Mouse (Mus musculus) heart, postnatal 0 days (tissue): Measurements from ENCODE around the gene Catsper2. TPM values are rescaled to one million over a fixed set of nuclear protein-coding genes. Genes with fewer than 3 reads are reported as not detected.

Experiments
- ATAC-seq: fragments of 200-750 bp; cut with Nextera tagmentation; 2 replicates; pipeline ENCODE4 v1.8.0; 2017; ENCODE audit warnings: low read depth, moderate number of reproducible peaks, moderate library complexity; ENCODE audit not compliant: insufficient read depth
- DNase-seq: peaks from one replicate; pipeline ENCODE4 v3.0.0-alpha.2; 2016; ENCODE audit warnings: low spot score
- H3K27ac ChIP-seq: fragments of 300-500 bp; sonication (generic); 2 replicates; pipeline ENCODE4 v1.5.1; 2014; ENCODE audit warnings: low read depth, mild to moderate bottlenecking
- H3K27me3 ChIP-seq: fragments of 300-500 bp; sonication (generic); 2 replicates; pipeline ENCODE4 v1.6.1; 2014; ENCODE audit warnings: low read length, mixed read lengths; ENCODE audit not compliant: control insufficient read depth, insufficient read depth
- H3K36me3 ChIP-seq: fragments of 300-500 bp; sonication (generic); replicated peaks from 2 replicates; pipeline ENCODE4 v1.6.1; 2014; ENCODE audit warnings: low read length, mixed read lengths; ENCODE audit not compliant: control insufficient read depth, insufficient read depth
- H3K4me1 ChIP-seq: fragments of 300-500 bp; sonication (generic); 2 replicates; pipeline ENCODE4 v1.6.1; 2014; ENCODE audit warnings: antibody characterized with exemption; ENCODE audit not compliant: control insufficient read depth, insufficient read depth
- H3K4me2 ChIP-seq: fragments of 300-500 bp; sonication (generic); 2 replicates; pipeline ENCODE4 v1.6.1; 2014; ENCODE audit warnings: low read depth, mild to moderate bottlenecking, low read length, moderate library complexity
- H3K4me3 ChIP-seq: fragments of 300-500 bp; sonication (generic); 2 replicates; pipeline ENCODE4 v1.5.1; 2014; ENCODE audit warnings: low read depth, low read length
- H3K9ac ChIP-seq: fragments of 300-500 bp; sonication (generic); replicated peaks from 2 replicates; pipeline ENCODE4 v1.6.1; 2014; ENCODE audit warnings: low read depth, low read length, mixed read lengths
- H3K9me3 ChIP-seq: fragments of 300-500 bp; sonication (generic); replicated peaks from 2 replicates; pipeline ENCODE4 v1.6.1; 2016; ENCODE audit warnings: low read length; ENCODE audit not compliant: control insufficient read depth
- CTCF ChIP-seq: IDR thresholded peaks from 2 replicates; pipeline ENCODE4 v1.5.1; 2016; ENCODE audit warnings: antibody characterized with exemption, control low read depth, low read depth
- EP300 ChIP-seq: IDR thresholded peaks from 2 replicates; pipeline ENCODE4 v1.6.1; 2016; ENCODE audit warnings: antibody characterized with exemption, low read depth
- WGBS: fragments of 180-500 bp; shearing (Covaris S2); extraction: QIAGEN DNeasy Blood & Tissue Kit; methylation state at CpG from one replicate; pipeline ENCODE4 v1.1.7; 2014; 5-methylcytosine and 5-hydroxymethylcytosine counted together
- polyA plus RNA-seq: library from polyadenylated mRNA; unstranded; fragments of >200 nt; fragmentation: Nextera tagmentation; extraction: Ambion mirVana; gene quantifications from 2 replicates; pipeline ENCODE4 v1.2.1, GENCODE M21; 2015
- total RNA-seq: library from RNA; depleted of rRNA; stranded (reverse); fragments of >200 nt; gene quantifications from 2 replicates; pipeline ENCODE4 v1.2.3, GENCODE M21; 2014; ENCODE audit warnings: low replicate concordance

Gene Catsper2
- total and polyA plus RNA-seq, 2 experiments from 2014 or later: 3.7 to 5.2 TPM

DNA sequence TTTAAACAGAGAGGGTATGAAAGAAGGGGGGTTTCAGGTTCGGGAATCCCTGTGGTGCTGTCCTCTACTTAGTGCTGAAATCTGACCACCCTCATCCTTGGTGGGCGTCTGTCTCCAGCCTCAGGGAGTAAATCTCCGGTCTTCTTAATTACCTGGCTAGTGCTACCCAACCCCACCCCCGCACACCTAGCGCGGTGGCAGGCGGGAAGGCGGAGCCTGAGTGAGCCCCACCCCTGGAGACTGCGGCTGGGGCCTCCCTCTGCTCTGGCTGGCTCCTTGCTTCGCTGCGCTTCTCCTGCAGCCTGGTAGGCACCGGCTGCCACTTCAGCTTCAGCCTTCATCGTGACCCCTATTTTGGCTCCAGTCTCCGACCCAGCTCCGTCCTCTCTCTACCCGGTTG lies 55.2 kb downstream of the Catsper2 start:
- H3K9ac ChIP-seq: no peak overlapping the region
- TF ChIP-seq EP300 (no peak), CTCF (no peak)
- H3K27ac ChIP-seq: no peak overlapping the region
- DNase-seq: no peak
- no peak overlapping the region for H3K4me2 ChIP-seq
- no peak overlapping the region for H3K4me3 ChIP-seq
- peaks cover 36% of the 10 kb centered on the region for H3K27me3 ChIP-seq
- H3K36me3 ChIP-seq: no peaks in the 10 kb centered on the region
- ATAC-seq: no peak
- no peaks in the 10 kb centered on the region for H3K9me3 ChIP-seq
- peaks cover 9% of the 10 kb centered on the region for H3K4me1 ChIP-seq
- WGBS: 2% methylated on average over 16 of the region's 16 CpGs

DNA sequence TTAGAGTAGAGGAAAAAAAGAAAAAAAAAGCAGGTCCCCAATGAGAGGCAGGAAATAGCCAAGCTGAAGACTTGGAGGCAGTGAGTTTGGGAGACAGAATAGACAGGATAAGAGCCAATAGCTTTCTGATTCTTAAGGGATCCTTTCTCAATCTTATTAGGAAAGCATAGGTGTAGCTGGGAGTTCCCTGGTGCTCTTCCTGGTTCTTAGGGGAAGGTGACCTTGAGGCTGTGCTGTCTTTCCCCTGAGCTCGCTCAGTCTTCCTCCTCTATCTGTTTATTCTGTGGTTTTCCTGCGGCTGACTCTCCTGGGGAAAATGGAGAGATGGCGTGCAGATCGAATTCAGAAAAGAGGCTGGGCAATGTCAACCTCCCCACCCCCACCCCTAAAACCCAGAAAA lies 55.6 kb downstream of the Catsper2 start:
- WGBS: 0% methylated on average over 4 of the region's 4 CpGs
- H3K4me1 ChIP-seq: peaks cover 9% of the 10 kb centered on the region
- H3K9me3 ChIP-seq: no peaks in the 10 kb centered on the region
- H3K27me3 ChIP-seq: peaks cover 36% of the 10 kb centered on the region
- H3K36me3 ChIP-seq: no peaks in the 10 kb centered on the region
- no peak overlapping the region for H3K27ac ChIP-seq
- DNase-seq (no peak), ATAC-seq (no peak)
- no peak overlapping the region for H3K9ac ChIP-seq
- no peak overlapping the region for H3K4me2 ChIP-seq
- no peak overlapping the region for H3K4me3 ChIP-seq
- TF ChIP-seq EP300 (no peak), CTCF (no peak)

GRCm38 (mm10) chr2:121357494-121357893 lies 56.1 kb downstream of the Catsper2 start, which contains the start of gene Ckmt1:
Gene Ckmt1 (plus strand): TSS chr2:121357714.
- ATAC-seq: no peak
- no peak within 1 kb of the TSS for H3K9ac ChIP-seq
- no peak within 1 kb of the TSS for H3K4me3 ChIP-seq
- H3K27me3 ChIP-seq: peaks cover 36% of the 10 kb centered on the region
- no peak within 1 kb of the TSS for H3K27ac ChIP-seq
- WGBS: 32% methylated on average over 5 of the region's 5 CpGs
- DNase-seq: no peak
- peaks cover 9% of the 10 kb centered on the region for H3K4me1 ChIP-seq
- no peak within 1 kb of the TSS for H3K4me2 ChIP-seq
- no peaks in the 10 kb centered on the region for H3K36me3 ChIP-seq
- TF ChIP-seq EP300 (no peak), CTCF (no peak)
- no peaks in the 10 kb centered on the region for H3K9me3 ChIP-seq

DNA sequence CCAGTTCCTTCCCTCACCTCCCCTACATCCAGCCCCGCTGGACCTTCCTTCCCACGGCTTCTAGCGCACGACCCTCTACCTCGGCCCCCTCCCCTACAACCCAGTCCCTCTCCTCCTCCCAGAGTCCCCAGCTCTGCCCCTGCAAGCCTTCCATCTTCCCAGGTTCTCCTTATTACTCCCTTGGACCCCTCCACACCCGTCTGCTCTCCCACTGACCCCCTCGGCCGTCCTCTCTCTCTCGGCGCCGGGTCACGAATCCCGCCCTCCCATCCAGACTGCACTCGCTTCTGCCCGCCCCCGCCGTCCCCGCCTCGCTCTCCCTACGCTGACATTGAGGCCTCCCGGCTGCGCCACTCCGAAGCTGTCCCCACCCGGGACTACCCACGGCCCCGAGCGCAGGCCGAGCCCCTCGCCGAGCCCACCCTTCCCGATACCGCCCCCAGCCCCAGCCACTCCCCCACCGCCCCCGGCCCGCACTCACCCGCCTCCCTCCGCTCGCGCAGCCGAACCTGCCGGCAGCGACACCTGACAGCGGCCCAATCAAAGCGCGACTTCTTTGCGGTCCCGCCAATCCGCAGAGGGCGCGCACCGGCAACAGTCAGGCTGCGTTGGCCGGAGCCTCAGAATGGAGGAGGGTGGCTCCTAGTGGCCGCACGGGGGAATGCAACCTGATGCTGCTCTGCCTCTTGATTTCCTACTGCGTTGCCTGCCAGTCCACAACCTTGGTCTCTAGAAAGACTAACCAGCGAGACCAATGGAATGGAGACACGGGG lies 58.6 kb downstream of the Catsper2 start, which contains the start of gene Ppip5k1:
Gene Ppip5k1, minus strand, starts transcription at position 577 of the 773 bp plus-strand sequence.
- Histone ChIP-seq H3K9me3 (no peaks in the 10 kb centered on the region), H3K4me2 (peak within 1 kb of the TSS; percentile 96), H3K4me1 (peaks cover 9% of the 10 kb centered on the region), H3K36me3 (peaks cover under 1% of the 10 kb centered on the region; the same call in 1 of the 2 replicates), H3K9ac (peak within 1 kb of the TSS; percentile 74), H3K27ac (peak within 1 kb of the TSS; percentile 36; the same call in 1 of the 2 replicates), H3K4me3 (peak within 1 kb of the TSS; percentile 79), H3K27me3 (peaks cover 36% of the 10 kb centered on the region)
- TF ChIP-seq EP300: no peak
- TF ChIP-seq CTCF: peak; percentile 96
- WGBS: under 1% methylated on average over 58 of the region's 58 CpGs
- peak; percentile 95 for DNase-seq
- peak; percentile 97 for ATAC-seq

GRCm38 (mm10) chr2:121354378-121354777 lies 59.2 kb downstream of the Catsper2 start:
- Histone ChIP-seq H3K9ac (peak overlapping the region; percentile 74), H3K4me1 (peaks cover 9% of the 10 kb centered on the region), H3K4me2 (peak overlapping the region; percentile 96), H3K27me3 (peaks cover 31% of the 10 kb centered on the region), H3K4me3 (peak overlapping the region; percentile 79), H3K27ac (no peak overlapping the region), H3K36me3 (peaks cover 7% of the 10 kb centered on the region; the same call in 1 of the 2 replicates), H3K9me3 (no peaks in the 10 kb centered on the region)
- DNase-seq (no peak), ATAC-seq (no peak)
- TF ChIP-seq EP300 (no peak), CTCF (no peak)
- 4% methylated on average over 6 of the region's 6 CpGs for WGBS
